Mouse (Mus musculus) heart, postnatal 0 days (tissue): Measurements from ENCODE around the gene Ppl.

ENCODE experiments used
- CTCF ChIP-seq: IDR thresholded peaks from 2 replicates; pipeline ENCODE4 v1.5.1; 2016; ENCODE audit warnings: antibody characterized with exemption, control low read depth, low read depth
- EP300 ChIP-seq: IDR thresholded peaks from 2 replicates; pipeline ENCODE4 v1.6.1; 2016; ENCODE audit warnings: antibody characterized with exemption, low read depth

DNA sequence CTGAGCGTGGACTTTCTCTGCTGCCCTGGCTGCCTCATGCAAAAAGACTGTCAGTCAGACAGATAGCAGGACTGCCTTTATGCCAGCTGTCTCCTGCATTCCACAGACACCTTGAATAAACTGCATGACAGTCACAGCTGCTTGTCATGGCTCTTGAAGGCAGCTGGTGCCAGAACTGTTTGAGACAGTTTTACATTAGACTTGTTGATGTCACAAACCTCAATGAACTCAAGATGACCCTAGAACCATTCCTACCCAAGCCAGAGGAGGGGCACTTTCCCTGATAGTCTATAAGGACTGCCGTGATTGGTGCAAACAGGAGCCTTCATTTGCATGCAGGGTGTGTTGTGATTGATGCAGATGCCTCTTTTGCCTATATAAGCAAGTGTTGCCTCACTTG lies 18.6 kb downstream of the Ppl start:
- TF ChIP-seq CTCF (no peak), EP300 (no peak)
